Mouse (Mus musculus) lung, postnatal 0 days (tissue): ENCODE results near the gene Atp6v1b1. TPM values are rescaled to one million over a fixed set of nuclear protein-coding genes. Genes with fewer than 3 reads are reported as not detected.

Experiments
- ATAC-seq: fragments of 200-750 bp; cut with Nextera tagmentation; 2 replicates; pipeline ENCODE4 v1.8.0; 2017; ENCODE audit warnings: moderate library complexity
- DNase-seq: peaks from one replicate; pipeline ENCODE4 v3.0.0-alpha.2; 2016; ENCODE audit warnings: low spot score
- H3K27ac ChIP-seq: fragments of 300-500 bp; sonication (generic); 2 replicates; pipeline ENCODE4 v1.5.1; 2014; ENCODE audit warnings: antibody characterized with exemption, mild to moderate bottlenecking, low read length, mixed read lengths
- H3K27me3 ChIP-seq: fragments of 300-500 bp; sonication (generic); replicated peaks from 2 replicates; pipeline ENCODE4 v1.6.1; 2014; ENCODE audit warnings: low read length, mixed read lengths; ENCODE audit not compliant: insufficient read depth
- H3K36me3 ChIP-seq: fragments of 300-500 bp; sonication (generic); 2 replicates; pipeline ENCODE4 v1.6.1; 2014; ENCODE audit warnings: low read length, mixed read lengths; ENCODE audit not compliant: insufficient read depth
- H3K4me1 ChIP-seq: fragments of 300-500 bp; sonication (generic); 2 replicates; pipeline ENCODE4 v1.6.1; 2014; ENCODE audit warnings: antibody characterized with exemption, low read depth, low read length, mixed read lengths; ENCODE audit not compliant: insufficient read depth
- H3K4me2 ChIP-seq: fragments of 300-500 bp; sonication (generic); replicated peaks from 2 replicates; pipeline ENCODE4 v1.6.1; 2014; ENCODE audit warnings: low read depth, mild to moderate bottlenecking, low read length, moderate library complexity, mixed read lengths
- H3K4me3 ChIP-seq: fragments of 300-500 bp; sonication (generic); 2 replicates; pipeline ENCODE4 v1.5.1; 2014; ENCODE audit warnings: low read depth, low read length
- H3K9ac ChIP-seq: fragments of 300-500 bp; sonication (generic); replicated peaks from 2 replicates; pipeline ENCODE4 v1.6.1; 2014; ENCODE audit warnings: low read depth, mild to moderate bottlenecking
- H3K9me3 ChIP-seq: fragments of 300-500 bp; sonication (generic); 2 replicates; pipeline ENCODE4 v1.6.1; 2016; ENCODE audit warnings: low read length, mixed read lengths
- CTCF ChIP-seq: IDR thresholded peaks from 2 replicates; pipeline ENCODE4 v1.5.1; 2016; ENCODE audit warnings: antibody characterized with exemption, mild to moderate bottlenecking
- EP300 ChIP-seq: IDR thresholded peaks from 2 replicates; pipeline ENCODE4 v1.6.1; 2016; ENCODE audit warnings: antibody characterized with exemption, mild to moderate bottlenecking, control low read depth
- WGBS: fragments of 180-500 bp; shearing (Covaris S2); extraction: QIAGEN DNeasy Blood & Tissue Kit; methylation state at CpG from one replicate; pipeline ENCODE4 v1.1.7; 2014; 5-methylcytosine and 5-hydroxymethylcytosine counted together
- polyA plus RNA-seq: library from polyadenylated mRNA; unstranded; fragments of >200 nt; fragmentation: Nextera tagmentation; extraction: Ambion mirVana; gene quantifications from 2 replicates; pipeline ENCODE4 v1.2.1, GENCODE M21; 2015

Atp6v1b1 gene
- polyA plus RNA-seq, 1 experiment from 2014 or later = 0.56 TPM

DNA sequence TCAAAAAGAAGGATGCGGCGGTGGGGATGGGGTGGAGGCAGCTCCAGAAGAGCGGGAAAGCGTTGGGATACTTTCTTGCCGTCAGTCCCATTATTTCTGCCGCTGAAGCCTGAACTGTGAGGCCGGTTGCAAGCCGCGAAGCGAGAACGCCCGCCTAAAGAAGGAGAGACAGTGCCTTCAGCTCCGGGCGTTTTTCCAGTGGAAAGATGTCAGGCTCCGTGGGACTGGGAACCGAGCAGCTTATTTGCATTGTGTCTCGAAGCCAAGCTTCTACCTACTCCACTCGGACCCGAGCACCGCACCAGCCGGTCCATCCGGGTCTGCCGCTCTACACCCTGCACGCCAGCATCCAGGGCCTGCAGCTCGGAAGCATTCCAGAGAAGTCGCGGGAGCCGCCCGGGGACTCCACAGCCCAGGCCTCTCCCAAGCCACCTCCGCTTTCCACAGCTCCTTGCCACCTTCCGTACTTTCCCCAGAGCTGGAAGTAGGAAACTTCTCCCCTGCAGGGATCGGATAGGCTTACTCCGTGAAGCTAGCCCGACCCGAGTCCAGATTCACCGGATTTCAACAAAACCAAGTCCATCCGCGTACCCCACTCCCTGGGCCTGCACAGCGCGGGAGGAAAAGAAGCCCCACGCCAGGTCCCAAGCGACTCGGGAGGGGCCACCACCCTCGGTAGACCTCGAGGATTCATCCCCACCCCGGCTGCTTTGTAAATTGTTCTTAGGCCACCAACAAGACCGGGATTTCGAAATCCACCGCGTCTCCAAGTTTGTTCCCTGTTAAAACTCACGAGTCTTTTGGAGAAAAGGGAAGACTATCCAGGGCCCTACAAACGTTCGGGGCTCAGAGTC lies 40.4 kb upstream of the Atp6v1b1 start:
- no peaks in the 10 kb centered on the region for H3K4me1 ChIP-seq
- no peak overlapping the region for H3K27ac ChIP-seq
- TF ChIP-seq CTCF (no peak), EP300 (no peak)
- no peak for ATAC-seq
- H3K36me3 ChIP-seq = no peaks in the 10 kb centered on the region
- no peak overlapping the region for H3K4me2 ChIP-seq
- H3K4me3 ChIP-seq = no peak overlapping the region
- H3K9me3 ChIP-seq = no peaks in the 10 kb centered on the region
- DNase-seq = no peak
- H3K27me3 ChIP-seq = peaks cover 90% of the 10 kb centered on the region
- 1% methylated on average over 53 of the region's 53 CpGs for WGBS
- H3K9ac ChIP-seq = no peak overlapping the region

DNA sequence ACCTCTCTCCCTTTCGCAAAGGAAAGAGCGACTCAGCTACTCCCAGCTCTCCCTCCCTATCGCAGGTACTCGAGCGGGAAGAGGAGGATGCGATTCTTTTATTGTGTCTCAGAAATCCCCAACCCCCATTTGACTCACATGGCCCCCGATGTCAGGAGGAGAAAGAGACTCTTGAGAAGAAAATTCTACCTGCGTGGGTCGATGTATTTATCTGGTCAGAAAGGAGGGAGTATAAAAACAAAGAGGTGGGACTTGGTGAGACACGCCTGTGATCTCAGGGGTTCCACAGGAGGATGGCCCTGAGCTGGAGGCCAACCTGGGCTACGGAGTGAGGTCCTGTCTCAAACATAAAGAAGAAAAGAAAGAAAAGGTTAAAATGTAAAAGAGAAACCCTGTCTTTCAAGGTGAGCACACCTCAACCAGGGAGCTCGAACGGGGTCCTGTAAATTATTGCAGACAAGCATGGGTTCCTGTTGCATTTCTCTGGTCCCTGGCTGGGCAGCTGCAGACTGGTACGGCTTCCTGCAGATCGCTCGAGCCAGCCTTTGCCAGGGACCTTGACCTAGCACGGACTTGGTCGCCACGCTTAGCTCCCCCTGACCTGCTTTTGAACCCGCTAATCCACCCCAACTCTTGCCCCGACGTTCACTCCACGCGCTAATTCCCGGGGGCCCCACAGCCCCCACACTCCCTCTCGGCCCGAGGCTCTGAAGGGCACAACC lies 39.6 kb upstream of the Atp6v1b1 start:
- DNase-seq (no peak), ATAC-seq (no peak)
- H3K36me3 ChIP-seq = no peaks in the 10 kb centered on the region
- H3K4me1 ChIP-seq = no peaks in the 10 kb centered on the region
- no peaks in the 10 kb centered on the region for H3K9me3 ChIP-seq
- 2% methylated on average over 27 of the region's 27 CpGs for WGBS
- no peak overlapping the region for H3K4me3 ChIP-seq
- TF ChIP-seq CTCF (no peak), EP300 (no peak)
- no peak overlapping the region for H3K4me2 ChIP-seq
- H3K9ac ChIP-seq = no peak overlapping the region
- H3K27me3 ChIP-seq = peaks cover 90% of the 10 kb centered on the region
- no peak overlapping the region for H3K27ac ChIP-seq

DNA sequence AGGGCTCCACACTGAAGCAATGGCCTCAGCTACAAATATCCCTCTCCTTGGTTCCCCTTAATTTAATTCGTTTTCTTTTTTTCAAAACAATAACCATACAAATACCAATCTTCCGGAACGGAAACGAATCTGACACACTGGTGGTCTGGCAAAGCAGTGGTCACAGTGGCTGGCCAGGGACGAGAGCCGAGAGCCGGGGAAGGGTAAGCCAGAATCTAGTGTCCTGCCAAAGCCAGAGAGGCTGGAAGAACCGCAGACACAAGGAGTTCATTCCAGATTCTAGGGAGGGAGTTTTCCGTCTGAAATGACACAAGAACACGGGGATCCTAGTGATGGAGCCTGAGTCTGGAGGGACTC lies 39.1 kb upstream of the Atp6v1b1 start:
- Histone ChIP-seq H3K9ac (no peak overlapping the region), H3K4me3 (no peak overlapping the region), H3K9me3 (no peaks in the 10 kb centered on the region), H3K27ac (no peak overlapping the region), H3K36me3 (no peaks in the 10 kb centered on the region), H3K4me2 (no peak overlapping the region), H3K27me3 (peaks cover 90% of the 10 kb centered on the region), H3K4me1 (no peaks in the 10 kb centered on the region)
- TF ChIP-seq CTCF (no peak), EP300 (no peak)
- WGBS = under 1% methylated on average over 10 of the region's 10 CpGs
- ATAC-seq (no peak), DNase-seq (no peak)

DNA sequence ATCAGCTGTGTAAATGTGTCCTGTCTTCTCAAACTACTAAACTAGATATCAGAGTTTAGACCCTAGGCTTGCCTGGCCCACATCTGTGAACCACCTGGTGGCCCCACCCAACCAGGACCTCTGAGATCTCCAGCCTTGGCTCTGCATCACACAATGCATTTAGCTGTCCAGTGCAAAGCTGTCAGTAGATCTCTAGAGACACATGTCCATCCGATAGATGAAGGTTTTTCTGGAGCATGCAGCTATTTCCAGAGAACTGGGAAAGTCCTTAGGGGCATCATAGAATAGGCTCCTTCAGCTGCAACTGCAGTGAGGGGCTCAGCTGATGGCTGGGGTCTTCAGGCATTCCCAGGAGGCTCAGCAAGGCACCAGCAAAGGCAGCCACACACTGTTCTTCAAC lies 38.5 kb upstream of the Atp6v1b1 start:
- WGBS = 14% methylated on average over 1 of the region's 1 CpGs
- H3K9ac ChIP-seq = no peak overlapping the region
- no peak for TF ChIP-seq EP300
- TF ChIP-seq CTCF = no peak
- no peaks in the 10 kb centered on the region for H3K9me3 ChIP-seq
- H3K4me1 ChIP-seq = no peaks in the 10 kb centered on the region
- ATAC-seq = no peak
- peaks cover 90% of the 10 kb centered on the region for H3K27me3 ChIP-seq
- H3K27ac ChIP-seq = no peak overlapping the region
- DNase-seq = no peak
- no peak overlapping the region for H3K4me2 ChIP-seq
- no peak overlapping the region for H3K4me3 ChIP-seq
- H3K36me3 ChIP-seq = no peaks in the 10 kb centered on the region

DNA sequence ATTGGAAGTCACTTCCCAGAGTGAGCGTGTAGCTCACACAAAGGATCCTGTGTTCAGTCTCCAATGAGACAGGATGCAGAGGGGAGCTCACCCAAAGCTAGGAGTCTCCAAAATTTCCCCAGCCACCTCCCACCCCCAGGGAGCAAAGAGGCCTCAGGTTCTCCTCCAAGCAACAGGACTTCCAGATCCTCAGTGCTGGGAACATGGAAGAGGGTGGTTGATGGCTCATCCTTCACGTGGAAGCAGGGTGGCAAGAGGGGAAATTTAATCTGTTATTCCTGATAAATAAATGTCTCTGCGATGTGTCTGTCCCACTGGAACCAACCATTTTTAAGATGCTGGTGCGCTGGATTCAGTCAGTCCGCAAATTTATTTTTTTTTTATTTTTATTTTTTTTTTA lies 38.1 kb upstream of the Atp6v1b1 start:
- Histone ChIP-seq H3K27ac (no peak overlapping the region), H3K9ac (no peak overlapping the region), H3K36me3 (no peaks in the 10 kb centered on the region), H3K4me2 (no peak overlapping the region), H3K4me1 (no peaks in the 10 kb centered on the region), H3K9me3 (no peaks in the 10 kb centered on the region), H3K27me3 (peaks cover 90% of the 10 kb centered on the region), H3K4me3 (no peak overlapping the region)
- no peak for DNase-seq
- 28% methylated on average over 5 of the region's 5 CpGs for WGBS
- ATAC-seq = no peak
- TF ChIP-seq CTCF (no peak), EP300 (no peak)

DNA sequence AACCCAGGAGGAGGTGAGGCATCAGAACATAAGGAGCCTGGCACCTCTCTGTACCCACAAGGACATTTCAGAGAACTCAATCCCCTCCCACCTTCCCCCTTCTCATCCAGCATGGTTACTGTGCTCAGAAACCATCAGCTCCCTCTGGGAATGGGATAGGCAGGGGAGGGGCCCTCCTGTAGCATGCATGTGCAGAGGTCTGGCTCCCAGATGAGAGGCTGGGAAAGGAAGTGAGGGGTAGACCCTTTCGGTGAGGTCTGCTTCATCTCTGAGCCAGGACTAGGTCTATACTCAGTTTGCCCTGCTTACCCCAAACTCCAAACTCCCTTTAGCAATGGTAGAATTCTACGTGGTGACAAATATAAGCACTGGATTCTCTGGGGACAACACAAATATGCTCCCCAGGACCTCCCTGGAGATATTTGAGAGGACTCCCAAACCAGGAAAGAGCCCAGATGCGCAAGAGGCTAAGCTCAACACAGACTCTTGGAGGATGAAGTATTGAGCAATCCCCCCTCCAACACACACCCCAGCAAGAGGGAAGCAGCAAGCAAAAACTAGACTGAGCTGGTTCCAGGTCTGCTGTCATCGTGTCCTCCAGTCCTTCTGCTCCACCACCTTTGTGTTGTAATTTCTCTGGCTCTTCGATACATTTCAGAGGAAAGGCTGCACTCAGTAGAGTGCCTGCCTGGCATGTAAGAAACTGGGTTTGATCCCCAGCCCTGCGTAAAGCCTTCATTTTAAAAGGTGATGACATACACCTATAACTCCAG lies 34.9 kb upstream of the Atp6v1b1 start:
- Histone ChIP-seq H3K9ac (no peak overlapping the region), H3K27me3 (peaks cover 97% of the 10 kb centered on the region), H3K36me3 (no peaks in the 10 kb centered on the region), H3K27ac (no peak overlapping the region), H3K4me3 (no peak overlapping the region), H3K9me3 (no peaks in the 10 kb centered on the region), H3K4me1 (no peaks in the 10 kb centered on the region; the same call in 1 of the 2 replicates), H3K4me2 (no peak overlapping the region)
- DNase-seq (no peak), ATAC-seq (no peak)
- no peak for TF ChIP-seq CTCF
- TF ChIP-seq EP300 = no peak
- WGBS = 13% methylated on average over 6 of the region's 6 CpGs
